Mouse (Mus musculus): ENCODE results near the gene Smarca5. TPM values are rescaled to one million over a fixed set of nuclear protein-coding genes. Genes with fewer than 3 reads are reported as not detected.

Smarca5 gene
- polyA plus RNA-seq, 1 experiment: 5.1 TPM

GRCm38 (mm10) chr8:80752429-80752828, 13.1 kb upstream of the Smarca5 start:
- Histone ChIP-seq H3K9me3 (no peaks in the 10 kb centered on the region), H3K4me1 (peaks cover 8% of the 10 kb centered on the region), H3K36me3 (replicated peaks; ENCODE audit: low read length) (no peaks in the 10 kb centered on the region), H3K27me3 (replicated peaks) (no peaks in the 10 kb centered on the region), H3K4me3 (replicated peaks) (no peak overlapping the region)
- TF ChIP-seq FLI1 (IDR thresholded peaks at IDR 0.05; ENCODE audit: low read length): no peak
- no peak for TF ChIP-seq GATA1 (IDR thresholded peaks at IDR 0.05; ENCODE audit: borderline replicate concordance, low read length)

- TF ChIP-seq GATA1 (IDR thresholded peaks at IDR 0.05; ENCODE audit: borderline replicate concordance, low read length): no peak
- TF ChIP-seq FLI1 (IDR thresholded peaks at IDR 0.05; ENCODE audit: low read length): no peak
- no peaks in the 10 kb centered on the region for H3K36me3 ChIP-seq (replicated peaks; ENCODE audit: low read length)
- no peaks in the 10 kb centered on the region for H3K9me3 ChIP-seq
- peaks cover 11% of the 10 kb centered on the region for H3K4me1 ChIP-seq
- no peak overlapping the region for H3K4me3 ChIP-seq (replicated peaks)
- H3K27me3 ChIP-seq (replicated peaks): no peaks in the 10 kb centered on the region
Measured at GRCm38 (mm10) chr8:80749091-80749490, 9.8 kb upstream of the Smarca5 start.

- Histone ChIP-seq H3K4me3 (replicated peaks) (peak overlapping the region; percentile 91), H3K27me3 (replicated peaks) (no peaks in the 10 kb centered on the region), H3K4me1 (peaks cover 38% of the 10 kb centered on the region), H3K36me3 (replicated peaks; ENCODE audit: low read length) (peaks cover 14% of the 10 kb centered on the region), H3K9me3 (no peaks in the 10 kb centered on the region)
- no peak for TF ChIP-seq GATA1 (IDR thresholded peaks at IDR 0.05; ENCODE audit: borderline replicate concordance, low read length)
- no peak for TF ChIP-seq FLI1 (IDR thresholded peaks at IDR 0.05; ENCODE audit: low read length)
Measured at GRCm38 (mm10) chr8:80739932-80740331, 635 bp upstream of the Smarca5 start.

GRCm38 (mm10) chr8:80738388-80739154, 726 bp downstream of the Smarca5 start:
- no peaks in the 10 kb centered on the region for H3K9me3 ChIP-seq
- TF ChIP-seq FLI1 (IDR thresholded peaks at IDR 0.05; ENCODE audit: low read length): no peak
- TF ChIP-seq GATA1 (IDR thresholded peaks at IDR 0.05; ENCODE audit: borderline replicate concordance, low read length): no peak
- peaks cover 25% of the 10 kb centered on the region for H3K36me3 ChIP-seq (replicated peaks; ENCODE audit: low read length)
- no peaks in the 10 kb centered on the region for H3K27me3 ChIP-seq (replicated peaks)
- peaks cover 32% of the 10 kb centered on the region for H3K4me1 ChIP-seq
- H3K4me3 ChIP-seq (replicated peaks): peak overlapping the region; percentile 100

GRCm38 (mm10) chr8:80738046-80738387, 1.3 kb downstream of the Smarca5 start:
- Histone ChIP-seq H3K4me3 (replicated peaks) (peak overlapping the region; percentile 100), H3K4me1 (peaks cover 26% of the 10 kb centered on the region), H3K36me3 (replicated peaks; ENCODE audit: low read length) (peaks cover 31% of the 10 kb centered on the region), H3K27me3 (replicated peaks) (no peaks in the 10 kb centered on the region), H3K9me3 (no peaks in the 10 kb centered on the region)
- TF ChIP-seq GATA1 (IDR thresholded peaks at IDR 0.05; ENCODE audit: borderline replicate concordance, low read length): no peak
- TF ChIP-seq FLI1 (IDR thresholded peaks at IDR 0.05; ENCODE audit: low read length): no peak

GRCm38 (mm10) chr8:80732326-80732725, 7.0 kb downstream of the Smarca5 start:
- Histone ChIP-seq H3K4me3 (replicated peaks) (peak overlapping the region; percentile 83), H3K27me3 (replicated peaks) (no peaks in the 10 kb centered on the region), H3K36me3 (replicated peaks; ENCODE audit: low read length) (peaks cover 81% of the 10 kb centered on the region), H3K9me3 (no peaks in the 10 kb centered on the region), H3K4me1 (peaks cover 21% of the 10 kb centered on the region)
- TF ChIP-seq FLI1 (IDR thresholded peaks at IDR 0.05; ENCODE audit: low read length) (no peak), GATA1 (IDR thresholded peaks at IDR 0.05; ENCODE audit: borderline replicate concordance, low read length) (no peak)

GRCm38 (mm10) chr8:80714461-80714860, 24.8 kb downstream of the Smarca5 start:
- H3K4me1 ChIP-seq: no peaks in the 10 kb centered on the region
- H3K36me3 ChIP-seq (replicated peaks; ENCODE audit: low read length): peaks cover 88% of the 10 kb centered on the region
- H3K4me3 ChIP-seq (replicated peaks): no peak overlapping the region
- H3K9me3 ChIP-seq: peaks cover 4% of the 10 kb centered on the region; the same call in 1 of the 2 replicates
- no peaks in the 10 kb centered on the region for H3K27me3 ChIP-seq (replicated peaks)
- TF ChIP-seq FLI1 (IDR thresholded peaks at IDR 0.05; ENCODE audit: low read length) (no peak), GATA1 (IDR thresholded peaks at IDR 0.05; ENCODE audit: borderline replicate concordance, low read length) (no peak)

- H3K36me3 ChIP-seq (replicated peaks; ENCODE audit: low read length): peaks cover 91% of the 10 kb centered on the region
- H3K4me3 ChIP-seq (replicated peaks): no peak overlapping the region
- no peaks in the 10 kb centered on the region for H3K27me3 ChIP-seq (replicated peaks)
- peaks cover 4% of the 10 kb centered on the region; the same call in 1 of the 2 replicates for H3K9me3 ChIP-seq
- H3K4me1 ChIP-seq: peaks cover 19% of the 10 kb centered on the region
- TF ChIP-seq GATA1 (IDR thresholded peaks at IDR 0.05; ENCODE audit: borderline replicate concordance, low read length): no peak
- TF ChIP-seq FLI1 (IDR thresholded peaks at IDR 0.05; ENCODE audit: low read length): no peak
Measured at GRCm38 (mm10) chr8:80710670-80711400, 28.5 kb downstream of the Smarca5 start.

- H3K4me1 ChIP-seq: peaks cover 21% of the 10 kb centered on the region
- H3K36me3 ChIP-seq (replicated peaks; ENCODE audit: low read length): no peaks in the 10 kb centered on the region
- no peak overlapping the region for H3K4me3 ChIP-seq (replicated peaks)
- no peaks in the 10 kb centered on the region for H3K9me3 ChIP-seq
- TF ChIP-seq GATA1 (IDR thresholded peaks at IDR 0.05; ENCODE audit: borderline replicate concordance, low read length) (no peak), FLI1 (IDR thresholded peaks at IDR 0.05; ENCODE audit: low read length) (no peak)
- peaks cover 6% of the 10 kb centered on the region for H3K27me3 ChIP-seq (replicated peaks)
Measured at GRCm38 (mm10) chr8:80688141-80688540, 51.2 kb downstream of the Smarca5 start.

GRCm38 (mm10) chr8:80683756-80684335, 55.5 kb downstream of the Smarca5 start:
- H3K4me3 ChIP-seq (replicated peaks): peak overlapping the region; percentile 60
- H3K27me3 ChIP-seq (replicated peaks): peaks cover 3% of the 10 kb centered on the region
- TF ChIP-seq GATA1 (IDR thresholded peaks at IDR 0.05; ENCODE audit: borderline replicate concordance, low read length) (no peak), FLI1 (IDR thresholded peaks at IDR 0.05; ENCODE audit: low read length) (no peak)
- peaks cover 32% of the 10 kb centered on the region for H3K4me1 ChIP-seq
- no peaks in the 10 kb centered on the region for H3K9me3 ChIP-seq
- H3K36me3 ChIP-seq (replicated peaks; ENCODE audit: low read length): no peaks in the 10 kb centered on the region

All from megakaryocyte, embryonic 14.5 days (primary cell).